Mouse (Mus musculus): ENCODE results near the gene Tyrp1.

The Tyrp1 gene

DNA sequence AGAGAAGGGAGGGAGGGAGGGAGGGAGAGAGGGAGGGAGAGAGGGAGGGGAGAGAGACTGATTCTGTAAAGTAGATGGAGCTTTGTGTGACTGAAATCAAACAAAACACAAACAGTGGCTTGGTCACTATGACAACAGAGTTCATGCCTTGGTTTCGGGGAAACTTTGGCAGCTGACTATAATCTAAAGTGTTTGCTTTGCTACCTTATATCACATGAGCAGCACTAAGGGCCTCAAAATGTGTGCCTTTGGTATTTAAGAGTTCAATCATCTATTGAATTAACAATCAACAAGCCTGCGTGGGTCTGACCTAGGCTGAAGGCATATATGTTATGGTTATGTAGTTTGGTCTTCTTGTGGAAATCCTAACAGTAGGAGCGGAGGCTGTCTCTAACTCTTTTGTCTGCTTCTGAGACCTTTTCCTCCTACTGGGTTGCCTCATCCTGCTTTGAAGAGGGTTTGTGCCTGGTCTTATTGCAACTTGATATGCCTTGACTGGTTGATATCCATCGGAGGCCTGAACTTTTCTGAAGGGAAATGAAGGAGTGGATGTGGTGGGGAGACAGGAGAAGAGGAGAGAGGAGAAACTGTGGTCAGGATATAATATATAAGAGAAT is 61.5 kb downstream of the Tyrp1 start:
- no peak for DNase-seq (ENCODE audit: low read depth, low spot score)

All from mesoderm, embryonic 11.5 days (tissue).